Comparison of ENCODE assay signal across 24 mouse cellular contexts in genomic region chr10:20513461-20513860, GRCm38 (mm10).
DNase-seq lines count a peak whose midpoint lies in the region; ATAC-seq lines count a peak whose summit lies in the region.
"Had no signal": no experiment of that assay in that cellular context is flagged by ENCODE, and none has a peak within 500 bp of the region (broad histone marks: within the 10 kb centered on the region; RNA-seq: fewer than 3 reads in every experiment).

No protein-coding gene starts in this region.

- no peak overlapping the region for H3K27ac ChIP-seq in forebrain, embryonic 11.5 days (ENCODE audit: low read depth, low read length)
- H3K27ac ChIP-seq: embryonic facial prominence, embryonic 12.5 days; hindbrain, embryonic 12.5 days; liver, embryonic 14.5 days; midbrain, embryonic 10.5 days; neural tube, embryonic 13.5 days; stomach, embryonic 15.5 days had no signal

- H3K27me3 ChIP-seq in forebrain, embryonic 11.5 days (ENCODE audit: control insufficient read depth, insufficient read depth, low read length), result no peaks in the 10 kb centered on the region
- H3K27me3 ChIP-seq: embryonic facial prominence, embryonic 12.5 days; hindbrain, embryonic 12.5 days; neural tube, embryonic 13.5 days; stomach, embryonic 15.5 days had no signal

- no peaks in the 10 kb centered on the region for H3K9me3 ChIP-seq in forebrain, embryonic 11.5 days (ENCODE audit: control insufficient read depth, low read length)
- H3K9me3 ChIP-seq: embryonic facial prominence, embryonic 12.5 days; hindbrain, embryonic 12.5 days; midbrain, embryonic 10.5 days; neural tube, embryonic 13.5 days; stomach, embryonic 15.5 days had no signal

- no peak overlapping the region for H3K4me3 ChIP-seq in forebrain, embryonic 11.5 days (ENCODE audit: low read depth, low read length)
- H3K4me3 ChIP-seq: embryonic facial prominence, embryonic 12.5 days; hindbrain, embryonic 12.5 days; midbrain, embryonic 10.5 days; myocyte; neural tube, embryonic 13.5 days; stomach, embryonic 15.5 days had no signal

- no peaks in the 10 kb centered on the region for H3K4me1 ChIP-seq in forebrain, embryonic 11.5 days (replicated peaks; ENCODE audit: control insufficient read depth, insufficient read depth, low read length)
- H3K4me1 ChIP-seq: hindbrain, embryonic 12.5 days; midbrain, embryonic 10.5 days; neural tube, embryonic 13.5 days; stomach, embryonic 15.5 days had no signal

- peak; percentile 65 for DNase-seq in gastrocnemius, adult 18-20 months (ENCODE audit: low spot score)
- DNase-seq in gastrocnemius, postnatal 4 days (ENCODE audit: low spot score in 2 of 2), result no peak
- peak; percentile 58 to 62 for DNase-seq in heart, adult 9 months (ENCODE audit: low spot score in 2 of 2)
- no peak for DNase-seq in heart, postnatal 14 days
- peak; percentile 47 for DNase-seq in gastrocnemius, postnatal 14 days
- peak; percentile 77 for DNase-seq in lung, postnatal 25 days (ENCODE audit: low spot score)
- no peak for DNase-seq in forebrain, embryonic 11.5 days (ENCODE audit: low spot score)
- no peak for DNase-seq in left cerebral cortex, postnatal 4 days
- DNase-seq: adrenal gland, postnatal 10 days; cerebellum, adult 18-20 months; cerebellum, postnatal 14 days; kidney, postnatal 4 days; retina, postnatal 1 day; right cerebral cortex, postnatal 25 days had no signal

- 98% methylated on average over 5 of the region's 5 CpGs for WGBS in forebrain, embryonic 11.5 days

- ATAC-seq in forebrain, embryonic 11.5 days (replicated peaks; ENCODE audit: low FRiP score), result no peak
- ATAC-seq: forebrain, embryonic 14.5 days; intestine, postnatal 0 days; midbrain, embryonic 16.5 days had no signal

- no peak overlapping the region for H3K9ac ChIP-seq in forebrain, embryonic 11.5 days (ENCODE audit: low read length)
- H3K9ac ChIP-seq: embryonic facial prominence, embryonic 12.5 days; hindbrain, embryonic 12.5 days; liver, embryonic 14.5 days; neural tube, embryonic 13.5 days; stomach, embryonic 15.5 days had no signal

- H3K36me3 ChIP-seq in forebrain, embryonic 11.5 days (ENCODE audit: control insufficient read depth, insufficient read depth, low read length), result no peaks in the 10 kb centered on the region
- H3K36me3 ChIP-seq: embryonic facial prominence, embryonic 12.5 days; hindbrain, embryonic 12.5 days; midbrain, embryonic 10.5 days; neural tube, embryonic 13.5 days; stomach, embryonic 15.5 days had no signal

- intact Hi-C loops in heart, postnatal 14 days (cut with DNase I), result no loop called here
- intact Hi-C loops in gastrocnemius, postnatal 14 days (cut with DNase I; ENCODE audit: low total_unique reads), result no loop called here
- intact Hi-C loops in left cerebral cortex, postnatal 4 days (cut with DNase I), result no loop called here

- no peak overlapping the region for H3K4me2 ChIP-seq in forebrain, embryonic 11.5 days (ENCODE audit: low read depth, low read length, severe bottlenecking)
- H3K4me2 ChIP-seq: embryonic facial prominence, embryonic 12.5 days; hindbrain, embryonic 12.5 days; neural tube, embryonic 13.5 days; stomach, embryonic 15.5 days had no signal

Comparison
In these comparisons a context has a peak if more than half of its experiments do, and no peak if none do; other contexts are left out.
1. DNase-seq: peak in gastrocnemius, adult 18-20 months (single experiment), heart, adult 9 months (2 of 2), gastrocnemius, postnatal 14 days (single experiment) and lung, postnatal 25 days (single experiment); none in gastrocnemius, postnatal 4 days (0 of 2), heart, postnatal 14 days (0 of 2), forebrain, embryonic 11.5 days (single experiment) and left cerebral cortex, postnatal 4 days (single experiment).